Mouse (Mus musculus) lung, postnatal 14 days (tissue): ENCODE results near the gene Kcnj10.

Experiments
- DNase-seq: peaks from one replicate; pipeline ENCODE4 v3.0.0; 2021

The Kcnj10 gene

DNA sequence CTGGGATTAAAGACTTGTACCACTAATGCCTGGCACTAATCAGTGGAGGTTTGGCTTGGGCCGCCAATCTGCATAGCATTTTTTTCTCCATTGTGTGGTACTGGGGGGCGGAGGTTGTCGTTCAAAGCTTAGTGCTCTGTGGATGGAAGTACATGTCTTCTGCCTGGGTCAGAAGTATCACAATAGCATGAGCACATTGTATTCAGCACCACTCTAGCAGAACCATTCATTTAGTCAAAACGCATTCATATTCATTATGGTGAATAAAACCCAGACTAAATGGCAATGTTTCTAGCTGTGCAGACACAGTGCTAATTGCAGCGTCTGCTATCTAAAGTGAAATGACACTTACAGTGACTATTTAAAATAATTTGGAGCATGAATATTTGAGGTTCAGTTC lies 46.2 kb downstream of the Kcnj10 start:
- no peak for DNase-seq

- DNase-seq, result no peak
Measured at GRCm38 (mm10) chr1:172390769-172391168, 49.8 kb downstream of the Kcnj10 start.

GRCm38 (mm10) chr1:172391807-172392581 lies 51.0 kb downstream of the Kcnj10 start:
- DNase-seq, result peak; percentile 10

DNA sequence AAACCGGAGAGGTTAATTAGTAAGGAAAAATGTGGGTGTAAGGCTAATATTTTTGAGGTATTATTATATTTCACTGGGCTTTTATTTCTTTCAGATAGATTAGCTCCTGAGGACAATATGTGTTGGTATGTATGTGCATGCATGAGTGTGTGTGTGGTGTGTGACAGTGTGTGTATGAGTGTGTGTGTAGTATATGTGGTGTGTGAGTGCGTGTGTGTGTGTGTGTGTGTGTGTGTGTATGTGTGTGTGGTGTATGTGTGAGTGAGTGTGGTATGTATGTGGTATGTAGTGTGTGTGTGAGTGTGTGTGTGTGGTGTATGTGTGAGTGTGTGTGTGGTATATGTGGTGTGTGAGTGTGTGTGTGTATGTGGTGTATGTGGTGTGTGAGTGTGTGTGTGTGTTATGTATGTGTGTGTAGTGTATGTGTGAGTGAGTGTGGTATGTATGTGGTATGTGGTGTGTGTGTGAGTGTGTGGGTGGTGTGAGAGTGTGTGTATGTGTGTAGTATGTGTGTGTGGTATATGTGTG lies 51.7 kb downstream of the Kcnj10 start:
- DNase-seq, result no peak

DNA sequence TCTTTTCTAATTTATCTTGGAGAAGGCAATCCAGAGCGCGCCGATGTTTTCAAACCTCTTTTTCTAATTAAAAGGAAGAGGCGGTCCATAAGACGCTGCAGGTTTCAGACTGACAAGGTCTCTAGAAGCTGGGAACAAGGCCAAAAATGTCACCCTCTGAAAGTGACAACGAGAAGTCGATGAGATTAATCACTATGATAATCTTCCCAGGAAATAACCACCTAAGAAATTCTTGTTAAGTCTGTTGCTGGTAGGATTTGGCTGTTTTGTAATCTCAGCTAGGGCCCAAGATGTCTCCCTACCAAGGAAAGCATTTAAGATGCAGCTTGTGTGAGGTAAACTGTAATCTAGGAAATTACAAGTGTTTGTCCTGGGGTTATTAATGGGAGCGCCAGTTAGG lies 52.7 kb downstream of the Kcnj10 start:
- DNase-seq, result no peak

- DNase-seq, result no peak
Measured at GRCm38 (mm10) chr1:172396996-172397752, 56.2 kb downstream of the Kcnj10 start.

- DNase-seq, result no peak
Measured at GRCm38 (mm10) chr1:172406077-172406706, 65.2 kb downstream of the Kcnj10 start.

DNA sequence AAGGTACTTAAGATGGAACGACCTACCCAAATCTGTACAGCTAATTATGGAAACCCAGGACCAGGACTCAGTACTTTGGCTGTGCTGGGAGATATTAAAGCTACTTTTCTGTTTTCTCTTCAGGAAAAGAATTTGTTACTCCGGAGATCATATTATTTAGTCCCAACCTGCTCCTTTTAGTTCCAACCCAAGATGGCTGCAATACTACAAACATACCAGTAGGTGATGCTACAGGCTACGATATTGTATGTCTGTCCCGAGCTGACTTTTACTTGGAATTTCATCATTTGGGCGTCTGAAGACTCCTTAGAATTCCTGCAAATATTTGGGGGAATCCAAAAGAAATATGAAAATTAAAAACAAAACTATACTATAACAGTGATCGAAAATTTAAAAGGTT lies 68.0 kb downstream of the Kcnj10 start:
- peak; percentile 11 for DNase-seq

DNA sequence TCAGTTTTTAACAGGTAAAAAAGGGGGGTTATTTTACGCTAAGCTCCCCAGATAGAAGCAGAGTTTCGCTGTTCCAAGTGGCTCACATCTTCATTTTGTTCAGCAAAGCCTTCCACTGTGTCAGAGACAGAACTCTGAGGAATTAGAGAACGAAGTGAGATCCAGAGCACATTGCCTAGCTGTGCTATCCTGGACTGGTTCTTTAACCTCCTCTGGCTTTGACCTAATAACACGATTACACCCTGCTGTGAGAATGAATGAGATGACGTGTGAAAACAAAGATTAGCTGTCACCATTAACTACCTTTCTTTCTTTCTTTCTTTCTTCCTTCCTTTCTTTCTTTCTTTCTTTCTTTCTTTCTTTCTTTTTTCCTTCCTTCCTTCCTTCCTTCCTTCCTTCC lies 68.4 kb downstream of the Kcnj10 start:
- DNase-seq, result no peak

- peak; percentile 81 for DNase-seq
Measured at GRCm38 (mm10) chr1:172410806-172411205, 69.8 kb downstream of the Kcnj10 start.

DNA sequence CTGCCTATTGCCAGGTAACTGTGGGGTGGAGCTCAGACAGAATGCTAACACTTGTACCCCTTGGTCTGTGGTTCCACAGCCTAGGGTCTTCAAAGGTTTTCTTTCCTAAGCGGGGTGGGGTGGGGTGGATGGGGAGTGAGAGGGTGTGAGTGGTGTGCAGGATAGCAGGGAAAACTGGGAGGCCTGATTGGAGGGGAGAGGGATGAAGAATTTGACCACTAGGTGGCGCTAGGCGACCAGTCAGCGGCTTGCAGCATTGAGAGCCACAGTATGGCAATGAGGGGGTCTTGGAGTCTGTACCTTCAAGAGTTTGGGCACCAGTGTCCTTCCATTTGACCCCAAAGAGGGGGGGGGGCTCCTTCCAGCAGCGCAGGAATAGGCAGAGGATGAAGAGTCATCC lies 71.2 kb downstream of the Kcnj10 start:
- DNase-seq, result peak; percentile 86

- DNase-seq, result no peak
Measured at GRCm38 (mm10) chr1:172413491-172414230, 72.7 kb downstream of the Kcnj10 start.

- DNase-seq, result no peak
Measured at GRCm38 (mm10) chr1:172414231-172414585, 73.2 kb downstream of the Kcnj10 start.

GRCm38 (mm10) chr1:172415061-172415460 lies 74.1 kb downstream of the Kcnj10 start:
- DNase-seq, result no peak

DNA sequence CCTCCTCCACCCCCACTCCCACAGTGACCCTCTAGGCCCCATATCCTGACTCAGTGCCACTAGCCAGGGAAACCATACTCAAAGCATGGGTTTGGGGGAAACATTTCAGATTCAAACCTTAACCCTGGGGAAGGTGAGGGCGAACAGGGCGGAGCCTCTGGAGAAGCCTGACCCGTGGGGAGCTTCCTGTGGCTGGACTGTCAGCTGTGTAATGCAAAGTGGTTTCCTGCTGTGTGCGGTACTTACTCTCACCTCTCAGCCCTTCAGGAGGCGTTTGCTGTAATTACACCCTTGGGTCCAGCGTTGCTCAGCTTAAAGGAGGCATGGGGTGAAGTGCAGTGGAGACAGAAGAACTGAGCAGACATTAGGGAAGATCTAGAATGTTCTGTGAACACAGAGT lies 77.2 kb downstream of the Kcnj10 start:
- no peak for DNase-seq

GRCm38 (mm10) chr1:172418642-172419041 lies 77.6 kb downstream of the Kcnj10 start:
- no peak for DNase-seq

GRCm38 (mm10) chr1:172420181-172420580 lies 79.2 kb downstream of the Kcnj10 start:
- DNase-seq, result no peak

- DNase-seq, result no peak
Measured at GRCm38 (mm10) chr1:172423393-172423792, 82.4 kb downstream of the Kcnj10 start.
